Mouse (Mus musculus): ENCODE measurements at regions not wholly inside any gene's neighbourhood (a gene's known extent, or its start where the extent isn't known, plus 50 kb on each side); places are given as distances from the start of the nearest gene placed in this dataset.

GRCm38 (mm10) chr1:177322745-177323299 lies 64.8 kb upstream of the Akt3 start:
- H3K27me3 ChIP-seq (replicated peaks) = no peaks in the 10 kb centered on the region
- no peak overlapping the region for H3K9ac ChIP-seq
- no peak overlapping the region for H3K27ac ChIP-seq
- peak overlapping the region; percentile 97 for H3K4me2 ChIP-seq
- no peaks in the 10 kb centered on the region for H3K4me1 ChIP-seq
- peak overlapping the region; percentile 46 for H3K4me3 ChIP-seq (replicated peaks)
- ATAC-seq (ENCODE audit: insufficient read depth, low FRiP score, low read depth) = no peak
- no peaks in the 10 kb centered on the region for H3K9me3 ChIP-seq
- under 1% methylated on average over 40 of the region's 40 CpGs for WGBS
- H3K36me3 ChIP-seq = no peaks in the 10 kb centered on the region

DNA sequence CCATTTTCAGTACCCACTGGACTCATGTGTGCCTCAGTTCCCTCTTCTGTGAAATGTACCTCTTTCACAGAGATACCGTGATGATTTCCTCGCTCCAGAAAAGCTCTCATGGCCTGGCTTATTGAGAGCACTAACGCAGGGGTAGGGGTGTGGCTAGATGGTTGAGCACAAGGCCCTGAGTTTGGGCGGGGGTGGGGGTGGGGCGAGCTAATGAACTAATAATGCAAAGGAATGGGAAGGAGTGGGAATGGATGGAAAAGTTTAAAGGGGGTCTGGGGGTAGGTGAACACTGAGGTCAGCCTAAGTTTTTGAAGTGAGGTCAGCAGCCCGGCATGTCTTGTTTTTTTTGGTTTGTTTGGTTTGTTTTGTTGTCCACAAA lies 64.3 kb upstream of the Akt3 start:
- no peak overlapping the region for H3K27ac ChIP-seq
- no peaks in the 10 kb centered on the region for H3K36me3 ChIP-seq
- H3K9ac ChIP-seq = no peak overlapping the region
- H3K4me3 ChIP-seq (replicated peaks) = peak overlapping the region; percentile 46
- WGBS = 15% methylated on average over 6 of the region's 6 CpGs
- no peaks in the 10 kb centered on the region for H3K27me3 ChIP-seq (replicated peaks)
- no peak for ATAC-seq (ENCODE audit: insufficient read depth, low FRiP score, low read depth)
- peak overlapping the region; percentile 97 for H3K4me2 ChIP-seq
- H3K9me3 ChIP-seq = no peaks in the 10 kb centered on the region
- H3K4me1 ChIP-seq = no peaks in the 10 kb centered on the region

- no peak; the same call in 1 of the 2 replicates for ATAC-seq (ENCODE audit: insufficient read depth, low FRiP score, low read depth)
- Histone ChIP-seq H3K4me3 (replicated peaks) (no peak overlapping the region), H3K36me3 (no peaks in the 10 kb centered on the region), H3K27me3 (replicated peaks) (no peaks in the 10 kb centered on the region), H3K27ac (no peak overlapping the region), H3K4me2 (no peak overlapping the region), H3K9me3 (no peaks in the 10 kb centered on the region), H3K4me1 (no peaks in the 10 kb centered on the region), H3K9ac (no peak overlapping the region)
- 53% methylated on average over 5 of the region's 5 CpGs for WGBS
Observed at GRCm38 (mm10) chr1:177321655-177322306, 63.8 kb upstream of the Akt3 start.

- H3K4me3 ChIP-seq (replicated peaks) = no peak overlapping the region
- no peak overlapping the region for H3K9ac ChIP-seq
- 16% methylated on average over 5 of the region's 5 CpGs for WGBS
- no peaks in the 10 kb centered on the region for H3K27me3 ChIP-seq (replicated peaks)
- H3K27ac ChIP-seq = no peak overlapping the region
- no peaks in the 10 kb centered on the region for H3K9me3 ChIP-seq
- H3K36me3 ChIP-seq = no peaks in the 10 kb centered on the region
- no peaks in the 10 kb centered on the region for H3K4me1 ChIP-seq
- ATAC-seq (ENCODE audit: insufficient read depth, low FRiP score, low read depth) = no peak
- H3K4me2 ChIP-seq = no peak overlapping the region
Observed at GRCm38 (mm10) chr1:177308213-177308872, 50.3 kb upstream of the Akt3 start.

Data from stomach, embryonic 15.5 days (tissue).